Mouse (Mus musculus) midbrain, embryonic 12.5 days (tissue): ENCODE measurements around the gene Sema4b. TPM values are rescaled to one million over a fixed set of nuclear protein-coding genes. Genes with fewer than 3 reads are reported as not detected.
A peak's percentile ranks its signal among the peaks of the same experiment; 100 is the strongest.

ENCODE experiments used
- ATAC-seq: fragments of 200-750 bp; cut with Nextera tagmentation; 2 replicates; pipeline ENCODE4 v1.8.0; 2017; ENCODE audit warnings: low read depth, moderate TSS enrichment, moderate library complexity; ENCODE audit not compliant: low FRiP score
- H3K27ac ChIP-seq: fragments of 300-500 bp; sonication (generic); replicated peaks from 2 replicates; pipeline ENCODE4 v1.5.1; 2016; ENCODE audit warnings: mild to moderate bottlenecking
- H3K27me3 ChIP-seq: fragments of 300-500 bp; sonication (generic); 2 replicates; pipeline ENCODE4 v1.6.1; 2016; ENCODE audit warnings: mild to moderate bottlenecking
- H3K36me3 ChIP-seq: fragments of 300-500 bp; sonication (generic); 2 replicates; pipeline ENCODE4 v1.6.1; 2016
- H3K4me1 ChIP-seq: fragments of 300-500 bp; sonication (generic); 2 replicates; pipeline ENCODE4 v1.6.1; 2016
- H3K4me2 ChIP-seq: fragments of 300-500 bp; sonication (generic); replicated peaks from 2 replicates; pipeline ENCODE4 v1.6.1; 2016; ENCODE audit warnings: mild to moderate bottlenecking, moderate library complexity
- H3K4me3 ChIP-seq: fragments of 300-500 bp; sonication (generic); 2 replicates; pipeline ENCODE4 v1.5.1; 2016; ENCODE audit warnings: mild to moderate bottlenecking
- H3K9ac ChIP-seq: fragments of 300-500 bp; sonication (generic); replicated peaks from 2 replicates; pipeline ENCODE4 v1.6.1; 2016; ENCODE audit warnings: mild to moderate bottlenecking, moderate library complexity
- H3K9me3 ChIP-seq: fragments of 300-500 bp; sonication (generic); 2 replicates; pipeline ENCODE4 v1.6.1; 2016; ENCODE audit warnings: mild to moderate bottlenecking
- WGBS: fragments of 180-500 bp; shearing (Covaris S2); methylation state at CpG from one replicate; pipeline ENCODE4 v1.1.7; 2016; 5-methylcytosine and 5-hydroxymethylcytosine counted together
- polyA plus RNA-seq: library from polyadenylated mRNA; unstranded; fragments of >200 nt; fragmentation: Nextera tagmentation; extraction: Ambion mirVana; gene quantifications from 2 replicates; pipeline ENCODE4 v1.2.1, GENCODE M21; 2016

Sema4b gene
- polyA plus RNA-seq, 1 experiment from 2014 or later: 17.7 TPM

GRCm38 (mm10) chr7:80158496-80159268, 28.0 kb upstream of the Sema4b start:
- no peak for ATAC-seq
- H3K27ac ChIP-seq: no peak overlapping the region
- H3K4me2 ChIP-seq: no peak overlapping the region
- H3K9ac ChIP-seq: no peak overlapping the region
- H3K9me3 ChIP-seq: no peaks in the 10 kb centered on the region
- 88% methylated on average over 8 of the region's 8 CpGs for WGBS
- H3K27me3 ChIP-seq: 0 out of 2 replicates have a peak, but pooled peaks cover 6% of the 10 kb centered on the region
- H3K36me3 ChIP-seq: no peaks in the 10 kb centered on the region
- H3K4me1 ChIP-seq: peaks cover 5% of the 10 kb centered on the region; the same call in 1 of the 2 replicates
- H3K4me3 ChIP-seq: no peak overlapping the region

- no peak overlapping the region for H3K27ac ChIP-seq
- H3K4me2 ChIP-seq: no peak overlapping the region
- ATAC-seq: no peak
- no peaks in the 10 kb centered on the region for H3K36me3 ChIP-seq
- WGBS: 84% methylated on average over 7 of the region's 7 CpGs
- H3K4me1 ChIP-seq: peaks cover 5% of the 10 kb centered on the region; the same call in 1 of the 2 replicates
- no peaks in the 10 kb centered on the region for H3K27me3 ChIP-seq
- no peak overlapping the region for H3K4me3 ChIP-seq
- H3K9me3 ChIP-seq: no peaks in the 10 kb centered on the region
- H3K9ac ChIP-seq: no peak overlapping the region
These were observed 26.2 kb upstream of the Sema4b start for GRCm38 (mm10) chr7:80160293-80160944.

- Histone ChIP-seq H3K36me3 (no peaks in the 10 kb centered on the region), H3K4me2 (no peak overlapping the region), H3K9ac (no peak overlapping the region), H3K4me1 (peaks cover 5% of the 10 kb centered on the region; the same call in 1 of the 2 replicates), H3K27ac (no peak overlapping the region), H3K27me3 (no peaks in the 10 kb centered on the region), H3K9me3 (no peaks in the 10 kb centered on the region), H3K4me3 (no peak overlapping the region)
- WGBS: 77% methylated on average over 8 of the region's 8 CpGs
- no peak for ATAC-seq
These were observed 25.7 kb upstream of the Sema4b start for GRCm38 (mm10) chr7:80160945-80161306.

GRCm38 (mm10) chr7:80165432-80165831, 21.2 kb upstream of the Sema4b start:
- no peak for ATAC-seq
- Histone ChIP-seq H3K4me1 (no peaks in the 10 kb centered on the region), H3K4me2 (no peak overlapping the region), H3K27ac (no peak overlapping the region), H3K27me3 (no peaks in the 10 kb centered on the region), H3K9ac (no peak overlapping the region), H3K9me3 (no peaks in the 10 kb centered on the region), H3K4me3 (no peak overlapping the region), H3K36me3 (no peaks in the 10 kb centered on the region)
- WGBS: 88% methylated on average over 5 of the region's 5 CpGs

GRCm38 (mm10) chr7:80166740-80167139, 19.9 kb upstream of the Sema4b start:
- no peak for ATAC-seq

GRCm38 (mm10) chr7:80169847-80170246, 16.8 kb upstream of the Sema4b start:
- no peaks in the 10 kb centered on the region for H3K27me3 ChIP-seq
- H3K4me3 ChIP-seq: no peak overlapping the region
- H3K4me2 ChIP-seq: no peak overlapping the region
- no peaks in the 10 kb centered on the region for H3K36me3 ChIP-seq
- ATAC-seq: no peak
- H3K9me3 ChIP-seq: no peaks in the 10 kb centered on the region
- peaks cover 5% of the 10 kb centered on the region; the same call in 1 of the 2 replicates for H3K4me1 ChIP-seq
- WGBS: 82% methylated on average over 2 of the region's 2 CpGs
- no peak overlapping the region for H3K9ac ChIP-seq
- no peak overlapping the region for H3K27ac ChIP-seq

More at GRCm38 (mm10) chr7:80166740-80167139, 19.9 kb upstream of the Sema4b start:
- H3K4me3 ChIP-seq: no peak overlapping the region
- no peaks in the 10 kb centered on the region for H3K9me3 ChIP-seq
- H3K4me1 ChIP-seq: peaks cover 5% of the 10 kb centered on the region; the same call in 1 of the 2 replicates
- 78% methylated on average over 7 of the region's 7 CpGs for WGBS
- no peak overlapping the region for H3K4me2 ChIP-seq
- no peak overlapping the region for H3K9ac ChIP-seq
- H3K27me3 ChIP-seq: no peaks in the 10 kb centered on the region
- no peaks in the 10 kb centered on the region for H3K36me3 ChIP-seq
- H3K27ac ChIP-seq: no peak overlapping the region

- ATAC-seq: no peak
- WGBS: 48% methylated on average over 8 of the region's 8 CpGs
- Histone ChIP-seq H3K9me3 (no peaks in the 10 kb centered on the region), H3K27me3 (no peaks in the 10 kb centered on the region), H3K27ac (peak overlapping the region; percentile 52), H3K4me2 (no peak overlapping the region), H3K9ac (no peak overlapping the region), H3K4me3 (no peak overlapping the region), H3K4me1 (peaks cover 5% of the 10 kb centered on the region; the same call in 1 of the 2 replicates), H3K36me3 (no peaks in the 10 kb centered on the region)
These were observed 15.3 kb upstream of the Sema4b start for GRCm38 (mm10) chr7:80171345-80171744.

- H3K27ac ChIP-seq: 0 out of 2 replicates have a peak overlapping the region, but pooled peaks have one; percentile 20
- H3K27me3 ChIP-seq: no peaks in the 10 kb centered on the region
- no peak for ATAC-seq
- H3K9ac ChIP-seq: no peak overlapping the region
- no peaks in the 10 kb centered on the region for H3K9me3 ChIP-seq
- WGBS: 86% methylated on average over 8 of the region's 8 CpGs
- no peak overlapping the region for H3K4me3 ChIP-seq
- H3K36me3 ChIP-seq: no peaks in the 10 kb centered on the region
- no peak overlapping the region for H3K4me2 ChIP-seq
- H3K4me1 ChIP-seq: peaks cover 5% of the 10 kb centered on the region; the same call in 1 of the 2 replicates
These were observed 14.3 kb upstream of the Sema4b start for GRCm38 (mm10) chr7:80172069-80172956.

GRCm38 (mm10) chr7:80176159-80176558, 10.5 kb upstream of the Sema4b start:
- no peak overlapping the region for H3K4me2 ChIP-seq
- no peak for ATAC-seq
- WGBS: 72% methylated on average over 3 of the region's 3 CpGs
- no peak overlapping the region for H3K27ac ChIP-seq
- H3K27me3 ChIP-seq: no peaks in the 10 kb centered on the region
- H3K36me3 ChIP-seq: no peaks in the 10 kb centered on the region
- H3K4me3 ChIP-seq: no peak overlapping the region
- no peaks in the 10 kb centered on the region for H3K9me3 ChIP-seq
- H3K4me1 ChIP-seq: peaks cover 5% of the 10 kb centered on the region; the same call in 1 of the 2 replicates
- no peak overlapping the region for H3K9ac ChIP-seq

- Histone ChIP-seq H3K9me3 (no peaks in the 10 kb centered on the region), H3K4me2 (no peak overlapping the region), H3K36me3 (no peaks in the 10 kb centered on the region), H3K27me3 (no peaks in the 10 kb centered on the region), H3K27ac (no peak overlapping the region), H3K4me1 (no peaks in the 10 kb centered on the region), H3K9ac (no peak overlapping the region), H3K4me3 (no peak overlapping the region)
- no peak for ATAC-seq
- WGBS: 97% methylated on average over 3 of the region's 3 CpGs
These were observed 9.2 kb upstream of the Sema4b start for GRCm38 (mm10) chr7:80177438-80177837.

GRCm38 (mm10) chr7:80178037-80178729, 8.5 kb upstream of the Sema4b start:
- Histone ChIP-seq H3K9ac (no peak overlapping the region), H3K27ac (no peak overlapping the region), H3K4me3 (no peak overlapping the region), H3K36me3 (no peaks in the 10 kb centered on the region), H3K9me3 (no peaks in the 10 kb centered on the region), H3K27me3 (no peaks in the 10 kb centered on the region), H3K4me1 (no peaks in the 10 kb centered on the region), H3K4me2 (no peak overlapping the region)
- WGBS: 92% methylated on average over 10 of the region's 10 CpGs
- no peak for ATAC-seq
